Mouse (Mus musculus): Measurements from ENCODE around the gene 9330182L06Rik.

Gene 9330182L06Rik

GRCm38 (mm10) chr5:9361982-9362661, 96.2 kb downstream of the 9330182L06Rik start:
- DNase-seq (ENCODE audit: low spot score in 2 of 2): no peak

- no peak for DNase-seq (ENCODE audit: low spot score in 2 of 2)
Observed at GRCm38 (mm10) chr5:9364937-9365336, 99.0 kb downstream of the 9330182L06Rik start.

DNA sequence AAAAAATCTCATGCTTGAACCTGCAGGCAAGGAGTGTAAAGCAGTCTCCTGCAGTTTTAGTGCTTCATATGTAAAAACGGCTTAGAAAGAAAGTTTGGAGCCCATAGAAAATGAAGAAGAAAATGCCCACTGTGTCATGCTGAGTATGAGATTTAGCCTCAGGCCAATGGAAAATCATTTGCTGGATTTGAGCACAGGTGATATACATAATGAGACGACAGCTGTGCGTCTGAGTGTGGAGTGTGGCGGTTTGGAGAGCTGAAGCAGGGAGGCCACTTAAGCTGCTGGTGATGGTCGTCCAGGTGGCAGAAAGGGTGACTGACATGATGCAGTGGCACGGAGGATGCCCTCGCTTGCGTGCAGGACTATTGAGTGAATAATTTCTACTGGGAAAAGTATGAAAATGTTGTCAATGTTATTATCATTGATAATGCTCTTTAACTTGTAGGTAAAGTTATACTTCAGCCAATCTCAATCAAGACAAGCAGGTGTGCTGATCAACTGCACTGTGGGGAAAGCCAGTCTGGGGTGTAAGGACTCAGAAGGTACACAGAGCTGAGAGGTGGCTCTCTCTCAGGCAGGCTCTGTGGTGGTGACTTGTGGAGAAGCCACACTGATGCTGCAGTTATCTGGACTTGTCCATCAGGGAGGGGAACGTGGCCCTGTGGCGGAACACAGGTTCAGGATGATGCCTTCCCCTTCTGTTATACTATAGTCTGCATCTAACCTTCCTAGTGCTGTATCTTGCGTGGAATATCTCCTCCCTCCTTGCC, 102.2 kb downstream of the 9330182L06Rik start:
- DNase-seq (ENCODE audit: low spot score in 2 of 2): no peak

GRCm38 (mm10) chr5:9371127-9371526, 105.2 kb downstream of the 9330182L06Rik start:
- DNase-seq (ENCODE audit: low spot score in 2 of 2): no peak

DNA sequence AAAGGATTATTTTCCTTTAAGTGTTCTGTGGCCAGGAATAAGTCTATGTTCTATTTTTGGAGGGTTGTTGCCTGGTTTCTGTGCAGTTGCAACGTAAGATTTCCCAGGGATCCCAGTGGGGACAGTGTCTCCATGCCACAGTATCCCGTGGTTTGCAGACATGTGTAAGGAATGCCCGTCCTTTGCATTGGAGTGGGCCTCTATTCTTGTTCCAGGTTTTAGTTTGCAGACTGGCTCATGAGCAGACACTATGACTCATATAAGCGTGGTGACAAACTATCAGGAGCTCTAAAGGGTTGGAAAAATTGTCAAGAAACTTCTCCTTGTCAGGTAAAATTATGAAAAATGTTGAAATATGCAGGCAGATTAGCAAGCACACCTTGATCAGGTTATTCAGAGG, 107.4 kb downstream of the 9330182L06Rik start:
- no peak for DNase-seq (ENCODE audit: low spot score in 2 of 2)

DNA sequence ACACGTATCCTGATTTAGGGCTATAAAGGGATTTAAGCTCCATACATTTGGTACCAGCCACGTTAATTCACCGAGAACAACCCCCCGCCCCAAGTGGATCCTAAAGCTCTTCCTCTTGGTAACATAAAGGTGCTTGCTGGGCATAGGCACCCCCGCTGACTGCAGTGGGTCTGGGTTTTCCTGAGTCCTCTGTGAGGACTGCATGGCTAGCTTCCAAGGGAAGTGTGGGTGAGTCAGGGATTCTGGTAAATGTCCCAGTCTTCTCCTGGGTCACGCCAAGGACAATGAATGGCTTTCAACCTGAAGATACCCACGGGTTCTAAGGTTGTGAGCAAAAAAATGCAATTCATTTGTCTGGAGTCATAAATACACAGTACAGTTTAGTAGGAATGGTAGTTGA, 124.0 kb downstream of the 9330182L06Rik start:
- DNase-seq (ENCODE audit: low spot score in 2 of 2): no peak

GRCm38 (mm10) chr5:9391858-9392393, 126.0 kb downstream of the 9330182L06Rik start:
- DNase-seq (ENCODE audit: low spot score in 2 of 2): no peak

- DNase-seq (ENCODE audit: low spot score in 2 of 2): no peak
Observed at GRCm38 (mm10) chr5:9417098-9417497, 151.2 kb downstream of the 9330182L06Rik start.

DNA sequence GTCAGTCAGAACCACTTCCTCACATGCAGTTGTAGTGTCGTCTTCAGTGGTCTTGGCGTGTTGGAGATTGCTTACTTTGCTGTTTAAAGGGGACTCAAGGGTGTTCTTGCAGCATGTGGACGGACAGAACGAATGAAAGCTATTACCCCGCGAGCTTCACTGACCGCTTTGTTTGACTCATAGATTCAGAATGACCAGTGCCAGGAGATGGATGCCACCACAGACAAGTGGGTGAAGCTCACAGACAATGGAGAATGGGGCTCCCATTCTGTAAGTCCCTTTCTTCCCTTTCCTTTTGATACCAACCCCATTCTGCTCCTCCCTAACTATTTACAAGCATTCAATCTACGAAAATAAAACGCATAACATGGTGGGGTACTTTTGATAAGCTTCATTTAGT, 151.9 kb downstream of the 9330182L06Rik start:
- DNase-seq (ENCODE audit: low spot score in 2 of 2): no peak

GRCm38 (mm10) chr5:9419964-9420363, 154.0 kb downstream of the 9330182L06Rik start:
- DNase-seq (ENCODE audit: low spot score in 2 of 2): peak; percentile 48 to 62

DNA sequence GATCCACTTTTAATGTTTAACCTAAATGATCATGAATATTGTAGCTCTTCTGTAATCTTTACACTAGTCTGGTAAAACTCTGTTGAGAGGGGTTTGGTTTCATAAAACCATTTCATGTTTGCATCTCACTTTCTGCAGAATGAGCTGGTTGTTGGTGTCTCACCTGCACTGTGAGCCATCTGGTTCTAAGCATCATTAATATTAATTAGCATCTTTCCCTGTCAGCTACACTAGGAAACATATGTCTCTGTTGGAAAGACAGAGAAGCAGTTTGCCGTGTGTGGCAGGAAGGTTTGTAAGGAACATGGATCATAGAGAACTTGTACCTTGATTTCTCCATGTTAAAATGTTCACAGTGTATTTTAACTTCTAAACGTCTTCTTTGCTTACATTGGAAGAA, 158.5 kb downstream of the 9330182L06Rik start:
- DNase-seq (ENCODE audit: low spot score in 2 of 2): no peak

DNA sequence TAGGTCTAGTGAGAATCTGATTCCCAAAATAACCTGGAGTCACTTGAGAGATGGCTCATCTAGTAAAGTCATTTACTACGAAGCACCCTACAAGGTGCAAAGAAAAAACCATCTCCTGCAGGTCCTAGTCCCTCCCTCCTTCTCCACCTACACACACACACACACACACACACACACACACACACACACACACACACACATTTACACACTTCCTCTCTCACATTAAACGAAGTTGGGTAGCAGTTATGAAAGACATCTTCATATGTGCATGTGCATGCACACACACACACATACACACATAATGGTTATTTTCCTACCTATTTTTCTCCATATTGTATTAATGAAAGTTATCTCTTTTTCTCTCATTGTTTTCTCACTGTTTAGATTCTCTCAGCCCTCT, 161.2 kb downstream of the 9330182L06Rik start:
- DNase-seq (ENCODE audit: low spot score in 2 of 2): no peak

DNA sequence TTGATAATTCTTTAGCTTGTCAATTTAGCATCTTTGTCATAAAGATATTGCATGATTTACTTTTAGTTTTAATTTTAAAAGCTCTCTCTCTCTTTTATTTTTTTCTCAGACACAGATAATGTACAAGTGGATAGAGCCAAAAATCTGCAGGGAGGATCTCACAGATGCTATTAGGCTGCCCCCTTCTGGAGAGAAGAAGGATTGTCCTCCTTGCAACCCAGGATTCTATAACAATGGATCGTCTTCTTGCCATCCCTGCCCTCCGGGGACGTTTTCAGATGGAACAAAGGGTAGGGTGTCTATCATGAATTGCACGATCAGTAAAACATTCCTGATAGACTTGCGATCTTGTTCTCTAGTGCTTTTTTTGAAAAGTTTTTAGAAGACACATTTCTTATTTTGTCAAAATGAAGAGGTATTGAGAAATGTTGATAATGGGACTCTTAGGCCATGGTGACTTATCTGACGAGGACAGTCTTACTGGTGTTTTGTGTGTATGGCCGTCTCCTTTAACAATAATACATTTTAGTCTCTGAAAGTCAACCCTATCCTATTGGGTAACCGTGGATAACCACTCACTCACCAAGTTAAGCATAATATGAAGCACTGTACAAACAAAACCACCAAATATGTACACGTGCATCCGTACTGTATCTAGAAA, 161.8 kb downstream of the 9330182L06Rik start:
- DNase-seq (ENCODE audit: low spot score in 2 of 2): peak; percentile 58 to 70

- no peak for DNase-seq (ENCODE audit: low spot score in 2 of 2)
Observed at GRCm38 (mm10) chr5:9428728-9429127, 162.8 kb downstream of the 9330182L06Rik start.

DNA sequence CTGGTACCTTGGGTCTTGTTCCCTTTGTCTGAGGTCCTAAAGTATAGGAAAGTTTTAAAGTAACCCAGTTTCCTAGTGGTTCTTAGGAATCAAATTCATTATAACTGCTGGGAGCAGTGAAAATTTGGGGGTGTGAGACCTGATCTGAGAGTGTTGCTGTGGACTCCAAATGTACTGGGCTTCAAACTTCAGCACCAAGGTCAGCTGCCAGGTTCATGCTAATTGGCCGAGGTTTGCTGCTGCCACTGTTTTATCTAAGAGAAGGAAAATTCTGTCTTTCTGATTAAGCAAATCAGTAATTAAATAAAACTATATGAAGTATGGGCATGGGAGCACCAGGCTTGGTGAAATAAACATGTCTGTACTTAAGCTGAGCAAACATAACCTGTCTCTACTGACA, 180.2 kb downstream of the 9330182L06Rik start:
- no peak for DNase-seq (ENCODE audit: low spot score in 2 of 2)

DNA sequence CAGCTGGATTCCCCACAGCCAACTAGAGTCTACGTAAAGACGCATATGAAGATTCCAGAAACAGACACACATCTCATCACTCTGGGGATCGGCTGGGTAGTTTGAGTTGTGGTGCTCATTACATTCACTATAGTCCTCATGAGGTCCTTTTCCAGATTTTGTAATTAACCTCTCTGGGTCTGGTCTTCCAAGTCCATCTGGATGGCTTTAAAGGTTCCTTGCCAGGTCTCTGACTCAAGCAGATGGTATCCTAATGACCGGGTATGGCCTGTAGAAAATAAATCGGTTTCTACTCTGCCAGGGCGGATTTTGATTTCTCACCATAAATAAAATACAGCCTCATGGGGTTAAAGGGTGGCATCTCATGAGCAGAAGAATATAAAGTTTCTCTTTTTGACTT, 183.0 kb downstream of the 9330182L06Rik start:
- no peak for DNase-seq (ENCODE audit: low spot score in 2 of 2)

GRCm38 (mm10) chr5:9449570-9449969, 183.7 kb downstream of the 9330182L06Rik start:
- DNase-seq (ENCODE audit: low spot score in 2 of 2): peak; percentile 61 to 74

- no peak for DNase-seq (ENCODE audit: low spot score in 2 of 2)
Observed at GRCm38 (mm10) chr5:9453298-9453697, 187.4 kb downstream of the 9330182L06Rik start.

DNA sequence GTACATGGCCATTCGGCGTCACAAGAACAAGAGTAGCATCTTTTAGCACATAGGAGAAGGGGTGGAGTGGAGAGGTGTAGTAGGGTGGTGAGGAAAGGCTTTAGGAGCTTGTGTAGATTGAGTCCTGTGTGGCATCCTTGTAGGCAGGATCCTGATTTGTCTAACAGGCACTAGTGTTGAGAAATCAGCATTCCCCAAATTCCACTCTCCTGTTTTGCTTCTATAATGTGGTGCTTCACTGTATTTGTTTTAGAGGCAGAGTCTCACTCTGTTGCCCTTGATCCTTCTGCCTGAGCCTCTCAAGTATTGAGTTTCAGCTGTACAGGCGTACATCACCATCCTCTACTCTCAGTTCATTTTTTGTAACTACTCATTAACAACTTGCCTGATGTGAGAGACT, 211.7 kb downstream of the 9330182L06Rik start:
- DNase-seq (ENCODE audit: low spot score in 2 of 2): no peak

DNA sequence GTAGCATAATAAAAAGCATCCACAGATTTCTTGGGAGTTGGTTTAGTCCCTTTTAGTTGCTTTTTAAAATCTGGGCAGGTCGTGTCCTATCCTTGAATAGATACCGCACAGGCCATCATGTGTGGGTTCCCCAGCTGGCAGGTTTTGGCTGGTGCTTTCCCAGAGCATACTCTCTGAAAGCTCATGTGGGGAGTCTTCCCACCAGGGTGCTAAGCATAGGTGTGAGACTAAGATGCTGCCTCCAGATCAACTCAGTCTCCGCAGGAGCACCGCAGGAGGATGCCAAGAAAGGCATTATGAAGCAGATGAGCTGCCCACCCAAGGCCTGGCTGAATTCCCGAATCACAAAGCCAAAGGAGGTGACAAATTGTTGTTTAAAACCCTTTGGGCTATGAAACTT, 229.5 kb downstream of the 9330182L06Rik start:
- DNase-seq (ENCODE audit: low spot score in 2 of 2): peak; percentile 27 to 51

- no peak for DNase-seq (ENCODE audit: low spot score in 2 of 2)
Observed at GRCm38 (mm10) chr5:9497235-9497634, 231.3 kb downstream of the 9330182L06Rik start.

DNA sequence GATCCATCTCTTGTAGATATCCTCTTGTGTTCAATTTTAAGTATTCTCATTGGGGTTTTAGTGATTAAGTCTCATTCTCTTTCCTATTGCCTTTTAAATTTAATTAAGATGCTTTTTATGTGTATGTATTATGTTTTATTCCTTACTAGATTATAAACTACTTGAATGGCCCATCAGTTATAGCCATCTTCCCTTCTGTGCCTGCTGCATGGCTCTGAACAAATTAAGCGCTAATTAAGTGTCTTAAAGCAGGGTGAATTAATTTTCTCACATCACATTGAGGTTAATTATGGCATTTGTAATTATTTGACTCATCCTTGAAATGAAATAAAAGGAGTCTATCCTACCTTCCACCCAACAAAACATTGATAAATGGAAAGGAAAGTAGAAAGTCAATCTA, 245.1 kb downstream of the 9330182L06Rik start:
- DNase-seq (ENCODE audit: low spot score in 2 of 2): no peak
